Mouse (Mus musculus): ENCODE measurements around the gene Fyn. TPM values are rescaled to one million over a fixed set of nuclear protein-coding genes. Genes with fewer than 3 reads are reported as not detected.

Gene Fyn
- polyA plus RNA-seq, 1 experiment from 2014 or later = 79.1 TPM

GRCm38 (mm10) chr10:39404175-39404574 is 35.5 kb downstream of the Fyn start:
- Histone ChIP-seq H3K36me3 (no peaks in the 10 kb centered on the region), H3K9ac (no peak overlapping the region), H3K4me2 (no peak overlapping the region), H3K4me1 (replicated peaks) (peaks cover 26% of the 10 kb centered on the region), H3K27ac (replicated peaks) (no peak overlapping the region; the same call in 1 of the 2 replicates), H3K9me3 (no peaks in the 10 kb centered on the region), H3K27me3 (no peaks in the 10 kb centered on the region), H3K4me3 (no peak overlapping the region)
- 80% methylated on average over 4 of the region's 4 CpGs for WGBS
- ATAC-seq (ENCODE audit: low FRiP score, low read depth) = no peak

- WGBS = 60% methylated on average over 10 of the region's 10 CpGs
- Histone ChIP-seq H3K4me3 (no peak overlapping the region), H3K27me3 (no peaks in the 10 kb centered on the region), H3K27ac (replicated peaks) (no peak overlapping the region; the same call in 1 of the 2 replicates), H3K9ac (no peak overlapping the region), H3K9me3 (no peaks in the 10 kb centered on the region), H3K36me3 (no peaks in the 10 kb centered on the region), H3K4me2 (no peak overlapping the region), H3K4me1 (replicated peaks) (peaks cover 35% of the 10 kb centered on the region)
- peak; percentile 27; the same call in 1 of the 2 replicates for ATAC-seq (ENCODE audit: low FRiP score, low read depth)
These were observed 37.5 kb downstream of the Fyn start for GRCm38 (mm10) chr10:39405982-39406797.

GRCm38 (mm10) chr10:39406798-39407189 is 38.1 kb downstream of the Fyn start:
- H3K4me3 ChIP-seq = no peak overlapping the region
- no peak overlapping the region for H3K9ac ChIP-seq
- H3K27ac ChIP-seq (replicated peaks) = no peak overlapping the region
- H3K4me2 ChIP-seq = no peak overlapping the region
- no peaks in the 10 kb centered on the region for H3K9me3 ChIP-seq
- no peaks in the 10 kb centered on the region for H3K36me3 ChIP-seq
- 76% methylated on average over 7 of the region's 7 CpGs for WGBS
- H3K4me1 ChIP-seq (replicated peaks) = peaks cover 35% of the 10 kb centered on the region
- ATAC-seq (ENCODE audit: low FRiP score, low read depth) = no peak
- no peaks in the 10 kb centered on the region for H3K27me3 ChIP-seq

- WGBS = 98% methylated on average over 2 of the region's 2 CpGs
- Histone ChIP-seq H3K36me3 (no peaks in the 10 kb centered on the region), H3K4me1 (replicated peaks) (peaks cover 42% of the 10 kb centered on the region), H3K27ac (replicated peaks) (no peak overlapping the region), H3K9ac (no peak overlapping the region), H3K9me3 (no peaks in the 10 kb centered on the region), H3K4me3 (no peak overlapping the region), H3K27me3 (no peaks in the 10 kb centered on the region), H3K4me2 (no peak overlapping the region)
- ATAC-seq (ENCODE audit: low FRiP score, low read depth) = no peak
These were observed 38.9 kb downstream of the Fyn start for GRCm38 (mm10) chr10:39407553-39407952.

- H3K4me2 ChIP-seq = no peak overlapping the region
- peaks cover 43% of the 10 kb centered on the region for H3K4me1 ChIP-seq (replicated peaks)
- no peaks in the 10 kb centered on the region for H3K27me3 ChIP-seq
- no peaks in the 10 kb centered on the region for H3K36me3 ChIP-seq
- no peak overlapping the region for H3K4me3 ChIP-seq
- WGBS = 74% methylated on average over 7 of the region's 7 CpGs
- no peaks in the 10 kb centered on the region for H3K9me3 ChIP-seq
- ATAC-seq (ENCODE audit: low FRiP score, low read depth) = no peak
- H3K27ac ChIP-seq (replicated peaks) = no peak overlapping the region
- no peak overlapping the region for H3K9ac ChIP-seq
These were observed 40.9 kb downstream of the Fyn start for GRCm38 (mm10) chr10:39409602-39410001.

- Histone ChIP-seq H3K4me1 (replicated peaks) (peaks cover 43% of the 10 kb centered on the region), H3K4me3 (no peak overlapping the region), H3K27ac (replicated peaks) (no peak overlapping the region), H3K9me3 (no peaks in the 10 kb centered on the region), H3K36me3 (no peaks in the 10 kb centered on the region), H3K4me2 (no peak overlapping the region), H3K27me3 (no peaks in the 10 kb centered on the region), H3K9ac (no peak overlapping the region)
- ATAC-seq (ENCODE audit: low FRiP score, low read depth) = no peak
- 82% methylated on average over 6 of the region's 6 CpGs for WGBS
These were observed 41.5 kb downstream of the Fyn start for GRCm38 (mm10) chr10:39410151-39410649.

- Histone ChIP-seq H3K9me3 (no peaks in the 10 kb centered on the region), H3K4me3 (no peak overlapping the region), H3K4me2 (no peak overlapping the region), H3K27me3 (no peaks in the 10 kb centered on the region), H3K36me3 (no peaks in the 10 kb centered on the region), H3K9ac (no peak overlapping the region), H3K27ac (replicated peaks) (0 out of 2 replicates have a peak overlapping the region, but pooled peaks have one; percentile 4), H3K4me1 (replicated peaks) (peaks cover 41% of the 10 kb centered on the region)
- 71% methylated on average over 8 of the region's 8 CpGs for WGBS
- ATAC-seq (ENCODE audit: low FRiP score, low read depth) = no peak
These were observed 43.4 kb downstream of the Fyn start for GRCm38 (mm10) chr10:39411857-39412559.

- H3K4me1 ChIP-seq (replicated peaks) = peaks cover 49% of the 10 kb centered on the region
These were observed 44.4 kb downstream of the Fyn start for GRCm38 (mm10) chr10:39412826-39413620.

GRCm38 (mm10) chr10:39414068-39414467 is 45.4 kb downstream of the Fyn start:
- Histone ChIP-seq H3K27ac (replicated peaks) (no peak overlapping the region), H3K4me1 (replicated peaks) (peaks cover 44% of the 10 kb centered on the region), H3K36me3 (no peaks in the 10 kb centered on the region), H3K4me3 (no peak overlapping the region), H3K27me3 (no peaks in the 10 kb centered on the region), H3K9me3 (no peaks in the 10 kb centered on the region), H3K4me2 (no peak overlapping the region), H3K9ac (no peak overlapping the region)
- ATAC-seq (ENCODE audit: low FRiP score, low read depth) = no peak
- 100% methylated on average over 1 of the region's 1 CpGs for WGBS

More at GRCm38 (mm10) chr10:39412826-39413620, 44.4 kb downstream of the Fyn start:
- ATAC-seq (ENCODE audit: low FRiP score, low read depth) = no peak
- no peak overlapping the region for H3K4me3 ChIP-seq
- 68% methylated on average over 18 of the region's 18 CpGs for WGBS
- no peaks in the 10 kb centered on the region for H3K27me3 ChIP-seq
- H3K36me3 ChIP-seq = no peaks in the 10 kb centered on the region
- H3K27ac ChIP-seq (replicated peaks) = 0 out of 2 replicates have a peak overlapping the region, but pooled peaks have one; percentile 4
- no peak overlapping the region for H3K9ac ChIP-seq
- no peak overlapping the region for H3K4me2 ChIP-seq
- no peaks in the 10 kb centered on the region for H3K9me3 ChIP-seq

GRCm38 (mm10) chr10:39415586-39415985 is 46.9 kb downstream of the Fyn start:
- Histone ChIP-seq H3K4me3 (no peak overlapping the region), H3K27me3 (no peaks in the 10 kb centered on the region), H3K36me3 (no peaks in the 10 kb centered on the region), H3K9ac (no peak overlapping the region), H3K9me3 (no peaks in the 10 kb centered on the region), H3K4me2 (no peak overlapping the region), H3K4me1 (replicated peaks) (peaks cover 42% of the 10 kb centered on the region), H3K27ac (replicated peaks) (no peak overlapping the region)
- no peak for ATAC-seq (ENCODE audit: low FRiP score, low read depth)
- WGBS = 47% methylated on average over 2 of the region's 2 CpGs

- ATAC-seq (ENCODE audit: low FRiP score, low read depth) = no peak
- H3K27me3 ChIP-seq = no peaks in the 10 kb centered on the region
- no peaks in the 10 kb centered on the region for H3K9me3 ChIP-seq
- H3K27ac ChIP-seq (replicated peaks) = no peak overlapping the region
- H3K4me1 ChIP-seq (replicated peaks) = peaks cover 54% of the 10 kb centered on the region
- WGBS = 54% methylated on average over 5 of the region's 5 CpGs
- no peaks in the 10 kb centered on the region for H3K36me3 ChIP-seq
- no peak overlapping the region for H3K9ac ChIP-seq
- no peak overlapping the region for H3K4me3 ChIP-seq
- no peak overlapping the region for H3K4me2 ChIP-seq
These were observed 49.0 kb downstream of the Fyn start for GRCm38 (mm10) chr10:39417611-39418010.

Measured in hindbrain, embryonic 15.5 days (tissue).